Mouse (Mus musculus) effector memory CD4-positive, alpha-beta T cell, adult 5 months (primary cell): ENCODE measurements around the gene Mrgprd. TPM values are rescaled to one million over a fixed set of nuclear protein-coding genes. Genes with fewer than 3 reads are reported as not detected.

Experiments used
- polyA plus RNA-seq: library from polyadenylated mRNA; unstranded; fragments of 100-300 nt; shearing (Covaris generic); gene quantifications from one replicate; pipeline ENCODE4 v1.2.1, GENCODE M21; 2017

Gene Mrgprd
- not detected for polyA plus RNA-seq

DNA sequence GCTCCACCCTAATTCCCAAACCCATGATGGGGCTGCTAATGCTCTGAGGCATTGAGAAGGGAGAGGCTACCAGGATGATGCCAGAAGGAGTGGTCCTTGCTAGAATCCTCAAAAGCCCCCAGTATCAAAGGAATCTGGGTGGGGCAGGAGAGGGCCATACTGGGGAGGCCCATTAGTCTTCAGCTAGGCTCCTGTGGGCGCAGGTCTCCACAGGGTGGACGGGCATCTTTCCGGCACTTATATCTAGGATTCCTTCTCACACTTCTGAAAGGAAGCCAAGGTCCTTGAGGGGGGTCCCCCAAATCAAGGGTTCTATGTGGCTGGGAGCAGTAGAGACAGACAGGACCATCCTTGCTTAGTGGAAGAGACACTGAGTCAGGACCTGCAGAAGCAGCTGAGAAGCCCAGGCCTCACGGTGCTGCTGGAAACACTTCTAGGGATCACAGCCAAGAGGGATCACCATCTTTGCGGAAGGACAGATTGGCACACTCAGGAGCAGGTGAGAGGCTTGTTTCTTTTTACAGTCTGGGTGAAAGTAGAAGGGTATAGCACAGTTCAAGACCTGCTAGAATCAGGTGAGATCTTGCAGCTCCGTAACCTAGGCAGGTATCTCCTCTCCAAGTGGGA lies at the start of gene Mrgprd:
Mrgprd (plus strand) TSS at position 51 of the 627 bp plus-strand sequence.

DNA sequence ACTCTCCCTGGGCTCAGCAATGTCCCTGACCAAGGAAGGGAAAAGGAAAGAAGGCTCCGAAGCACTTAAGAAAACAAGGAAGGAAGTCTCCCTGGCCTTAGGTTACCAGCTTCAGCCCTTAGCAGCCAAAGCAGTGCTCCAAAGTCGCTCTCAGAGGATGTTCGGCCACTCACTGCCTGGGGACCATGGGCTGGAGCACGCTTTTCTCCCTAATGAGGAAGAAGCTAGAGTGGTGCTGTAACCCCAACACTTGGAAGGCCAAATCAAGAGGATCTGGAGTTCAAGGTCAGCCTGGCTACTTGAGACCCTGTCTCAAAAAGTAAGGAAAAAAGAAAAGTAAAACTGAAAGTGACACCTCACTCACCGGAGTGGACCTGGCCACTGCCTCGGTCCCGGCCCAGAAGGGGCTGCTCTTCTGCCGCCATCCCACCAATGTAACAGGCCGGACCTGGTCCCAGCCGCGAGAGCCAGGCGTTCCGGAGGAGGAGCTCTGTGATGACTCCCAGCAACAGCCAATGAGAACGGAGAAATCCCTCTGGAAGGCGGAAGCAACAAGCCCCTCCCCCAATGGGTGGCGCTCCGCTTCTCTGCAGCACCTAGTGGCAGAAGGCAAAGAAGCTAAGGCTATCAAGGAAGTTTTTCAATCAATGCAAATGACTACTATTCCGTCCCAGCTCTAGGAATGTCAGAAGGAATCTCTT lies 31.0 kb upstream of the Mrgprd start, which contains the start of gene Tpcn2:
Tpcn2 (minus strand) TSS at position 525 of the 701 bp plus-strand sequence.

DNA sequence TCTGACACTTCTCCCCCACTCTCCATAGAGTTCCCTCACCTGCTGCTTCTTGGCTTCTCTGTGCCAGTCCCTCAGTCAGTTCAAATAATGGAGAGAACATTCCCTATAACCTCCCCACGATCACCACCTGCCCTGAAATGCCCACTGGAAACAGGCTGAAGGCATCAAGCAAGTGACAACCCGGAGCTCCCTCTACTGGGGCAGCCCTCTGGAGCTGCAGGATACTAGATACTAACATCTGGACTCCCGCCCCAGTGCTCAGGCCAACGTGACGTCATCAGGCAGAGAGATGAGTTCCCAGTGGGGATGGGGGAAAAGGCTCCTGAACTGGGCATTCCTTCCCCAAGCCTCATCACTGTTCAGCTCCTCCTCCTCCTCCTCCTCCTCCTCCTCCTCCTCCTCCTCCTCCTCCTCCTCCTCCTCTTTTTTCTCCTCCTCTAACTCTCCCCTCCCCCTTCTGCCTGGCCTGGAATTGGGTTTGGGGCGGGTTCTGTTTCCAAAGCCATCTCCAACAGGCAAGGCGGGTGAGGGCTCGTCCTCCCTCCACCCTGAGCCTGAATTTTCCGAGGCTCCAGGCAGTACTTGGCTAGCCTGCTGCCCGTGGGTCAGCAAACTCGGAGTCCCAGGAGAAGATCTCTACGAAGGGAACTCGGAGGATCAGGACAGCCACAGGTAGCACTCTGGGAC lies 14.2 kb upstream of the Mrgprd start, which contains the start of gene Mrgprf:
Mrgprf (plus strand) TSS at position 508 of the 687 bp plus-strand sequence.

Other genes starting within 250 kb of the Mrgprd start
- gene 1810010D01Rik, start 106.7 kb upstream of the Mrgprd start, polyA plus RNA-seq, result 1.2 TPM
- gene Tpcn2, start 30.8 kb upstream of the Mrgprd start, polyA plus RNA-seq, result 15.0 TPM
- gene Mrgprf, start 14.0 kb upstream of the Mrgprd start, polyA plus RNA-seq, result not detected